Mouse (Mus musculus) kidney, adult 2 months (tissue): ENCODE data around the gene Igf2bp1.

ENCODE experiments used
- CTCF ChIP-seq: fragments of 200-500 bp; conservative IDR thresholded peaks from 2 replicates; pipeline ENCODE4 v1.5.1; 2011; ENCODE audit warnings: low read depth, mild to moderate bottlenecking, control low read depth, low read length, moderate library complexity, mixed read lengths; ENCODE audit not compliant: insufficient read depth, insufficient read length
- POLR2A ChIP-seq: fragments of 200-500 bp; IDR thresholded peaks from one replicate; pipeline ENCODE4 v1.6.1; 2011; ENCODE audit warnings: low read depth, low read length, control low read depth

DNA sequence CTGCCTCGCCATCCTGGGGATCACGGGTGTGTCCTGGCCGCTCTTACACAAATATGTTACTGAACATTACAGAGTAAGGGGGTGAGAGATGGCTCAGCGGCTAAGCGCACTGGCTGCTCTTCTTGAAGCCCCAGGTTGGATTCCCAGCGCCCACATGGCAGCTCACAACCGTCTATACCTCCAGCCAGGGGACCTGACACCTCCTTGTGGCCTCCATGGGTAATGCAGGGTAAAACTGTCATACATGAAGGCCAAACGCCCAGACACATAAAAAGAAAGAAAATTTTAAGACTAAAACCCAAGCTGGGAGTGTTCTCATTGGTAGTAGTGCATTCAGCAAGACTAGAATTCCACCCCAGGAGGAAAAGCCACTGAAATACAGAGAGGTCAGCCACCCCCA lies 11.6 kb downstream of the Igf2bp1 start:
- TF ChIP-seq CTCF (no peak), POLR2A (no peak)
